Mouse (Mus musculus) heart, postnatal 0 days (tissue): ENCODE measurements at regions not wholly inside any gene's neighbourhood (a gene's known extent, or its start where the extent isn't known, plus 50 kb on each side); places are given as distances from the start of the nearest gene placed in this dataset.

Experiments used
- ATAC-seq: fragments of 200-750 bp; cut with Nextera tagmentation; 2 replicates; pipeline ENCODE4 v1.8.0; 2017; ENCODE audit warnings: low read depth, moderate number of reproducible peaks, moderate library complexity; ENCODE audit not compliant: insufficient read depth
- DNase-seq: peaks from one replicate; pipeline ENCODE4 v3.0.0-alpha.2; 2016; ENCODE audit warnings: low spot score
- H3K27ac ChIP-seq: fragments of 300-500 bp; sonication (generic); 2 replicates; pipeline ENCODE4 v1.5.1; 2014; ENCODE audit warnings: low read depth, mild to moderate bottlenecking
- H3K27me3 ChIP-seq: fragments of 300-500 bp; sonication (generic); 2 replicates; pipeline ENCODE4 v1.6.1; 2014; ENCODE audit warnings: low read length, mixed read lengths; ENCODE audit not compliant: control insufficient read depth, insufficient read depth
- H3K36me3 ChIP-seq: fragments of 300-500 bp; sonication (generic); replicated peaks from 2 replicates; pipeline ENCODE4 v1.6.1; 2014; ENCODE audit warnings: low read length, mixed read lengths; ENCODE audit not compliant: control insufficient read depth, insufficient read depth
- H3K4me1 ChIP-seq: fragments of 300-500 bp; sonication (generic); 2 replicates; pipeline ENCODE4 v1.6.1; 2014; ENCODE audit warnings: antibody characterized with exemption; ENCODE audit not compliant: control insufficient read depth, insufficient read depth
- H3K4me2 ChIP-seq: fragments of 300-500 bp; sonication (generic); 2 replicates; pipeline ENCODE4 v1.6.1; 2014; ENCODE audit warnings: low read depth, mild to moderate bottlenecking, low read length, moderate library complexity
- H3K4me3 ChIP-seq: fragments of 300-500 bp; sonication (generic); 2 replicates; pipeline ENCODE4 v1.5.1; 2014; ENCODE audit warnings: low read depth, low read length
- H3K9ac ChIP-seq: fragments of 300-500 bp; sonication (generic); replicated peaks from 2 replicates; pipeline ENCODE4 v1.6.1; 2014; ENCODE audit warnings: low read depth, low read length, mixed read lengths
- H3K9me3 ChIP-seq: fragments of 300-500 bp; sonication (generic); replicated peaks from 2 replicates; pipeline ENCODE4 v1.6.1; 2016; ENCODE audit warnings: low read length; ENCODE audit not compliant: control insufficient read depth
- CTCF ChIP-seq: IDR thresholded peaks from 2 replicates; pipeline ENCODE4 v1.5.1; 2016; ENCODE audit warnings: antibody characterized with exemption, control low read depth, low read depth
- EP300 ChIP-seq: IDR thresholded peaks from 2 replicates; pipeline ENCODE4 v1.6.1; 2016; ENCODE audit warnings: antibody characterized with exemption, low read depth
- WGBS: fragments of 180-500 bp; shearing (Covaris S2); extraction: QIAGEN DNeasy Blood & Tissue Kit; methylation state at CpG from one replicate; pipeline ENCODE4 v1.1.7; 2014; 5-methylcytosine and 5-hydroxymethylcytosine counted together

- TF ChIP-seq EP300 (no peak), CTCF (no peak)
- ATAC-seq (no peak), DNase-seq (no peak)
- Histone ChIP-seq H3K4me1 (no peaks in the 10 kb centered on the region), H3K9me3 (no peaks in the 10 kb centered on the region), H3K36me3 (no peaks in the 10 kb centered on the region), H3K27ac (no peak overlapping the region), H3K4me3 (no peak overlapping the region), H3K9ac (no peak overlapping the region), H3K27me3 (no peaks in the 10 kb centered on the region), H3K4me2 (no peak overlapping the region)
- 59% methylated on average over 16 of the region's 16 CpGs for WGBS
These were observed 134.3 kb upstream of the Ralgapa2 start for GRCm38 (mm10) chr2:146646237-146646972.

- Histone ChIP-seq H3K9me3 (no peaks in the 10 kb centered on the region), H3K4me1 (no peaks in the 10 kb centered on the region), H3K27me3 (no peaks in the 10 kb centered on the region), H3K9ac (no peak overlapping the region), H3K27ac (no peak overlapping the region), H3K36me3 (no peaks in the 10 kb centered on the region), H3K4me2 (no peak overlapping the region), H3K4me3 (no peak overlapping the region)
- WGBS, result 85% methylated on average over 2 of the region's 2 CpGs
- DNase-seq (no peak), ATAC-seq (no peak)
- TF ChIP-seq CTCF (no peak), EP300 (no peak)
These were observed 134.8 kb upstream of the Ralgapa2 start for GRCm38 (mm10) chr2:146646973-146647282.

- Histone ChIP-seq H3K27ac (no peak overlapping the region), H3K4me1 (no peaks in the 10 kb centered on the region), H3K36me3 (no peaks in the 10 kb centered on the region), H3K27me3 (no peaks in the 10 kb centered on the region), H3K9me3 (no peaks in the 10 kb centered on the region), H3K4me3 (no peak overlapping the region), H3K4me2 (no peak overlapping the region), H3K9ac (no peak overlapping the region)
- TF ChIP-seq CTCF, result no peak
- no peak for TF ChIP-seq EP300
- no peak for ATAC-seq
- WGBS, result 67% methylated on average over 3 of the region's 3 CpGs
- no peak for DNase-seq
These were observed 149.2 kb upstream of the Ralgapa2 start for GRCm38 (mm10) chr2:146661346-146661745.

DNA sequence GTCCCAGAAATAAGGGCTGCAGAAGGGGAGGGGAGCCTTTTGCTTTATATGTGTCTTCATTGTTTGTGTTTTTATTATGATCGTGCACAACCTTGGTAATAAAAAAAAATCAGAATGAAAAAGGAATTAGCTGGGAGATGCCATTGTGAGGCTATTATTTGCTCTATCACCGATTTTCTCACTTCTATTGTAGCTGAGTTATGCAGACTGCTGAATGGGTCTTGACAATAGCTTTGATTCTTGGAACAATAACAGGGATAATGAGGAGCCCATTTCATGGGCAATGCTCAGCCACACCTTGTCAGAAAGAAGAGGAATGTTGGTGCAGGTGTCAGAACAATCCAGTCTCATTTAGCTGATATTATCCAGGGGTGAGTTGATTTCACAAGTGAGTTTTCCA lies 160.6 kb upstream of the Ralgapa2 start:
- Histone ChIP-seq H3K9ac (no peak overlapping the region), H3K27me3 (no peaks in the 10 kb centered on the region), H3K9me3 (no peaks in the 10 kb centered on the region), H3K36me3 (no peaks in the 10 kb centered on the region), H3K4me1 (no peaks in the 10 kb centered on the region), H3K4me2 (no peak overlapping the region), H3K4me3 (no peak overlapping the region), H3K27ac (no peak overlapping the region)
- WGBS, result 55% methylated on average over 2 of the region's 2 CpGs
- TF ChIP-seq CTCF (no peak), EP300 (no peak)
- no peak for DNase-seq
- ATAC-seq, result no peak

DNA sequence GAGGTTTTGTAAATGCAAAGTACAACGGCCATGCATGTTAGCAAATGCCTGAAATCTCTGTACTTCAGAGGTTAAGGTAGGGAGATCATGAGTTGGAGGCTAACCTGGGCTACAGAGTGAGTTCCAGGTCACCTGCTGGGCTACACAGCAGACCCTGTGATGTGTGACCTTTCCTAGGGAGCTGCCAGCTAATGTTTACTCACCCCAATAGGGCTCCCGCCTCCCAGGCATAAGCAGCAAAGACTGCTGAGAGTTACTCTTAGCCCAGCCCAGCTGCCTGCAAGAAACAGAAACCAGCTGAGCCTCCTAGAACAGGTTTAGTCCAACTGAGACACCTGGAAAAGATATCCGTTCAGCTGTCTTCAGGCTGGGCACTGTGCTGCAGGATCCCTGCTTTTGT lies 169.8 kb upstream of the Ralgapa2 start:
- no peak overlapping the region for H3K27ac ChIP-seq
- no peaks in the 10 kb centered on the region for H3K36me3 ChIP-seq
- TF ChIP-seq EP300 (no peak), CTCF (no peak)
- no peak overlapping the region for H3K9ac ChIP-seq
- no peak overlapping the region for H3K4me3 ChIP-seq
- DNase-seq, result no peak
- no peaks in the 10 kb centered on the region for H3K27me3 ChIP-seq
- no peaks in the 10 kb centered on the region for H3K4me1 ChIP-seq
- H3K4me2 ChIP-seq, result no peak overlapping the region
- no peaks in the 10 kb centered on the region for H3K9me3 ChIP-seq
- 62% methylated on average over 3 of the region's 3 CpGs for WGBS
- no peak for ATAC-seq

DNA sequence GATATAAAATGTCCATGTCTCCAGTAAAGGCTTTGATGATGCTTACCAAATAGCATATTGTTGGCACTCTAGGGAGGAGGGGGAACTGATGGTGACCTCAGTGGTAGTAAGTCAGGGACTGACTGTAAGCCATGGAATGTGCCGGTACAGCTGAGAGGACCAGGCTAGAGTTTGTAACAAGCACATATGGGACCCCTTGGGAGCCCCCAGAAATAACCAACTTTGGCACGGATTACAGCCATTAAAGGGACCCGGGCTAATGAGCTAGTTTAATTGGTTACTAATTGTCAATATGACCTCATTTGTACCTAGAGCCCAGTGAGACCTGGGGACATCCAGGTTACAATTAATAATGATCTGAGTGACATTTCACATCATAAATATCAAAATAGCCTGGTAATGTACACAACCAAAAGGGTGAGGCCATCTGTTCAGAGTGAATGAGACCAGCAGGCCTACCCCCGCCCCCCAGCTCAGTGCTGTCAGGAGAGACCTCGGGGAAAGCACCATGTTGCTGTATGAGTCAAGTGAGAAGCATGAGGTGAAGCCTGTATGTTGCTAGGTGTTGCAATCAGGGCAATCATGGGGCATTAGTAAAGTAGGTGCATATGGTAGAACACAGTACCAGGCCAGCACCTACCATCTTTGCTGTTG lies 169.7 kb upstream of the Kiz start:
- DNase-seq (no peak), ATAC-seq (no peak)
- WGBS, result 80% methylated on average over 5 of the region's 5 CpGs
- H3K4me2 ChIP-seq, result no peak overlapping the region
- H3K36me3 ChIP-seq, result no peaks in the 10 kb centered on the region
- H3K27ac ChIP-seq, result no peak overlapping the region
- no peaks in the 10 kb centered on the region for H3K4me1 ChIP-seq
- H3K9ac ChIP-seq, result no peak overlapping the region
- H3K9me3 ChIP-seq, result no peaks in the 10 kb centered on the region
- TF ChIP-seq EP300 (no peak), CTCF (no peak)
- H3K27me3 ChIP-seq, result no peaks in the 10 kb centered on the region
- H3K4me3 ChIP-seq, result no peak overlapping the region
